Mouse (Mus musculus): ENCODE results near the gene Sez6. TPM values are rescaled to one million over a fixed set of nuclear protein-coding genes. Genes with fewer than 3 reads are reported as not detected.

The Sez6 gene
- total RNA-seq, 1 experiment from 2014 or later = not detected

DNA sequence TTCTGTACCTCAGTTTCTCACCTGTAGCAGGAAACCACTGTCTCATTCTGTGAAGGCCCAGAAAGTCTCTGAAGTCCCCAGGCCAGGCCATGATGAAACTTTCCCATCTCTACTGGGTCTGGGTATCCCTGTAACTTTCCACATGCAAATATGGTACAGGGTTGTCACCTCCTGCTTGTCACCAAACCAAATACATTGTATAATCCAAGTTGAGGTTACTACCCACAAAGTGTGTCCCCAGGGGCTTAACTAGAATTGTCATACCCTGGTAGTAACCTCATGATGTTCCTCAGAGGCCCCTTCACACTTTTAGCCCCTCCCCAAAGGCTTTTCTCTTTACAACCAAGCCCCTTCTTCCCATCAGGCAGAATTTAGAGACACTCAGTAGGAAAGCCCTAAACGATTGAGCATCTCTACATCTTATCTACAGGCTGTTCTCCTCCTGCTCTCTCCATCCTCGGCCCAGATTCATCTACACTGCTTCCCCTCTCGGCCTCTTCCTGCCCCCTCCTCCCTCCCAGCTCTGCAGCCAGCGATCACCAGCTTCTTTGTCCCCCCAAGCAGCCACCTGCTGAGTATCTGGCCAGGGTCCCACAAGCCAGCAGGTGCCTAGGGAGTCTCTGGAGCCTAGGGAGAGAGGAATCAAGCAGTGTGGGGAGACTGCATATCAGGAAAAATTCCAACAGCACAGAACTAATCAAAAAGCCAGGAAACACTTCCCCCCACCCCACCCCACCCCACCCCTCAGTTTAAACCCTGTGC lies 7.2 kb downstream of the Sez6 start:
- no peak for ATAC-seq (replicated peaks; ENCODE audit: low read depth, poor library complexity, severe bottlenecking)

GRCm38 (mm10) chr11:77942230-77942629 lies 11.6 kb downstream of the Sez6 start:
- no peak for ATAC-seq (replicated peaks; ENCODE audit: low read depth, poor library complexity, severe bottlenecking)

GRCm38 (mm10) chr11:77947860-77948259 lies 17.3 kb downstream of the Sez6 start:
- no peak for ATAC-seq (replicated peaks; ENCODE audit: low read depth, poor library complexity, severe bottlenecking)

- ATAC-seq (replicated peaks; ENCODE audit: low read depth, poor library complexity, severe bottlenecking) = no peak
Measured at GRCm38 (mm10) chr11:77950125-77950685, 19.6 kb downstream of the Sez6 start.

- ATAC-seq (replicated peaks; ENCODE audit: low read depth, poor library complexity, severe bottlenecking) = no peak
Measured at GRCm38 (mm10) chr11:77950797-77951228, 20.2 kb downstream of the Sez6 start.

DNA sequence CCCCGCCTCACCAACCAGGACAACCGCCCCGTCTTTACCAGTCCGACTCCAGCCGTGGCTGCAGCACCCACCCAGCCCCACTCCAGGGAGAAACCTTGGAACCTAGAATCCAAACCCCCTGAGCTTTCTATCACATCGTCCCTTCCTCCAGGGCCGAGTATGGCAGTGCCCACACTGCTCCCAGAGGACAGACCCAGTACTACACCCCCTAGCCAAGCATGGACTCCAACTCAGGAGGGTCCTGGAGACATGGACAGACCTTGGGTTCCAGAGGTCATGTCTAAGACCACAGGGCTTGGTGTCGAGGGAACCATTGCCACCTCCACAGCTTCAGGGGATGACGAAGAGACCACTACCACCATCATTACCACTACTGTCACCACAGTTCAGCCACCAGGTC lies 23.1 kb downstream of the Sez6 start:
- peak; percentile 73 for ATAC-seq (replicated peaks; ENCODE audit: low read depth, poor library complexity, severe bottlenecking)

DNA sequence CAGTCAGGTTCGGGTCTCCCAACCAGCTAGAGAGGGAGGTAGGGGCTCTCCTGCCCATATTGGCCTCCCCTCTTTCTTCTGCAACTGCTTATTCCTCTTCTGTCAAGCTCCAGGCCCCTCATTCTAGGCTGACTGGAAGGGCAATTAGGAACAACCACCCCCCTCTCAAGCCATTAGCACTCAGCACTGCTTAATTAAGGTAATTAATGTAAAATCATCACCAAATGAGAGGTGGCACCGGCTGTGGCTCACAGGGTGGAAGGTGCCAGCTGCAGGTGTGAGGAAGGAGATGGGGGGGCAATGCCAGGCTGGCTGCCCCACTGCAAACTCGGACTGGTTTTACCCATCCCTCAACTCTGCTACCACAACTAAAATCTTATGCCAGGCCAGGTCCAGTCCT lies 25.8 kb downstream of the Sez6 start:
- ATAC-seq (replicated peaks; ENCODE audit: low read depth, poor library complexity, severe bottlenecking) = no peak

DNA sequence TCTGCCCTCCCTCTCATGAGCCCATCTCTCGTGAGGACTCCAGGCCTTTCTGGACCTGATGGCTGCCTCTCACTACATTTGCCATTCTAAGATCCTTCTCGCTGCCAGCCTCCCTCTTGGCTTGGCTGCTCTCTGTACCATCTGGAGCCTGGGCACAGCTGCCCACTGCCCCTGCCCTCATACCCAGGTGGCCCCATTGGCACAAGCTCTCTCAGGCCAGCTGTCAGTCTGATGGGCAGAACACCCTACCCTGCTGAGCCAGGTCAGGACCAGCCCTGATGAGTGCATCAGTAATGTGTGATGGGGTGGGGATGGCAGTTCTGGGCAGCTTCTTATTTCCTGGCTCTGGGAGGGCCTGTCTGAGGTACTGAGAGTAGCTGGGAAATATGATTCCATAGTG lies 27.7 kb downstream of the Sez6 start:
- no peak for ATAC-seq (replicated peaks; ENCODE audit: low read depth, poor library complexity, severe bottlenecking)

DNA sequence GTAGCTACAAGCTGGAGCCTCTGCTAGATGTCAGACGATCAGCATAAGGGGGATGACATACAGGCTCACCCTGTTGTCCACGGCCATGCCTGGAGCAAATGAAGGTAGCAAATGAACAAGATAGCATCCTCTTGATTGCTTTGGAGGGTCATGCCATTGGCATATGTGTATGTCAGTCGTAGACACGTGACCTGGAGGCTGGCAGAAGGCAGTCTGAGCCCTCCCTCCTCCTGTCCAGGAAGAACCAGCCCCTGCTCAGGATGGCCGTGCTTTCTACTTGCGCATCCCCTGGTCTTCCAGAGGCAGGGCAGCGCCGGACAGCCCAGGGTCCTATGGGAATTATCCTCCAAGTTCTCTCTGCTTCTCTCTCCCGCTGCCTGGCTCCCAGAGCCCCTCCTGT lies 28.3 kb downstream of the Sez6 start:
- no peak for ATAC-seq (replicated peaks; ENCODE audit: low read depth, poor library complexity, severe bottlenecking)

DNA sequence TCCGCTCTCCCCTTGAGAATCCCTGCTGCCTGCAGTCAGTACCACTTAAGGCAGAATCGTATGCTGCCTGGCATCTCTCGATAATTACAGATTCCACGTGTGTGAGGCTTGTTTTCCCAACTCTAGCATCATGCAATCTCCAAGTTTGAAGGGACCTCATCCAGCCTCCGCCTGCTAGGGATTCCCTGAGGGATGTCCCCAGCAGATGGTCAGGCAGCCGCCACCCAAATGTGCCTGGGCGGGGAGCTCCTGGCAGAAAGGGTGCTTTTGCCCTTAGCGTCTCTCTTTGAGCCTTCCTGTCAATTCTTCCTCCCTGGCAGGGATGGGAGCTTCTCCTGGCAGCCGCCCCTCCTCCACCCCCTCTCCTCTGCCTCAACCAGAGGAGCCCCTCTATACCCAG lies 29.6 kb downstream of the Sez6 start:
- ATAC-seq (replicated peaks; ENCODE audit: low read depth, poor library complexity, severe bottlenecking) = no peak

GRCm38 (mm10) chr11:77960898-77961297 lies 30.3 kb downstream of the Sez6 start:
- no peak for ATAC-seq (replicated peaks; ENCODE audit: low read depth, poor library complexity, severe bottlenecking)

DNA sequence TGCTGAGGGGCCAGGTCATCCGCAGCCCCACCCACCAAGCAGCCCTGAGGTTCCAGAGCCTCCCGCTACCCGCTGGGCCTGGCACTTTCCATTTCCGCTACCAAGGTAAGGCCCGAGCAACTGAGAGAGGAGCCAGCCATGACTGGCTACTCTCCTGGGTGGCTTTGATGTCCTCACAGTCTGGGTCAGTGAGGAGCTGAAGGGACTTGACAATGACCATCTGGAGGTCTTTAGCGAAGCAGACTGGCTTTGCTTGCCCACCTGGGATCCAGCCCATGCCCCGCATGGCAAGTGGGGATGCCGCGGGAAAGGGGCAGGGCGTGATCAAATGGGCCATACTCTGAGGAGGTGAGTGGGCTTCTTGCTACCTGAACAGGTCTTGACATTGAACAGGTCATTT lies 32.3 kb downstream of the Sez6 start:
- no peak for ATAC-seq (replicated peaks; ENCODE audit: low read depth, poor library complexity, severe bottlenecking)

DNA sequence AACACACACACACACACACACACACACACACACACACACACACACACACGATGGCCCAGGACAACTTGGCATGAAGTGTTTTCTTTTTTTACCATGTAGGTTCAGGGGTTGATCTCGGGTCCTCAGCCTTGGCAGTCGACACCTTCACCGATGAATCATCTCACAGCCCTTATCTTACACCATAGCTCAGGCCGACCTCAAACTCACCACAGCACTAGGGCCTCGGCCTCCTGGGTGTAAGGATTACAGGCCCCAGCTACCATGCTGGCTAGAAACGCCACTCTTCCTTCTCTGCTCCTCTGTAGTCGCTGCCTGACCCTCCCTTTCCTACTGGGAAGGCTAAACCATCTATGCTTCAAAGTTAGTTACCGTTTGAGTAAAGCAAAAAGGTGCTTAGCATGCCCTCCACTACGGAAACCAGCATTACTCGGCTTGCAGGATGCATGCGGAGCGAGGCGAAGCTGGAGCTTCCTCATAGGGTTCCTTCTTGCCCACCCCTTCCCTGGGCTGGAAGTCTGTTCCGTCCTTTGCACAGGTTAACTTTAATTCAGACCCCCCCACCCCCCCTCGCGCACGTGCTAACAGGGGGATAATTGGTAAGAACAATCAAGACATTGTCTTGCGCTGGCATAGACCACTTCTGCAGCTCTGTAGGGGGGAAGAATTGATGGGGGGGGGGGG lies 34.0 kb downstream of the Sez6 start:
- peak; percentile 87 for ATAC-seq (replicated peaks; ENCODE audit: low read depth, poor library complexity, severe bottlenecking)

DNA sequence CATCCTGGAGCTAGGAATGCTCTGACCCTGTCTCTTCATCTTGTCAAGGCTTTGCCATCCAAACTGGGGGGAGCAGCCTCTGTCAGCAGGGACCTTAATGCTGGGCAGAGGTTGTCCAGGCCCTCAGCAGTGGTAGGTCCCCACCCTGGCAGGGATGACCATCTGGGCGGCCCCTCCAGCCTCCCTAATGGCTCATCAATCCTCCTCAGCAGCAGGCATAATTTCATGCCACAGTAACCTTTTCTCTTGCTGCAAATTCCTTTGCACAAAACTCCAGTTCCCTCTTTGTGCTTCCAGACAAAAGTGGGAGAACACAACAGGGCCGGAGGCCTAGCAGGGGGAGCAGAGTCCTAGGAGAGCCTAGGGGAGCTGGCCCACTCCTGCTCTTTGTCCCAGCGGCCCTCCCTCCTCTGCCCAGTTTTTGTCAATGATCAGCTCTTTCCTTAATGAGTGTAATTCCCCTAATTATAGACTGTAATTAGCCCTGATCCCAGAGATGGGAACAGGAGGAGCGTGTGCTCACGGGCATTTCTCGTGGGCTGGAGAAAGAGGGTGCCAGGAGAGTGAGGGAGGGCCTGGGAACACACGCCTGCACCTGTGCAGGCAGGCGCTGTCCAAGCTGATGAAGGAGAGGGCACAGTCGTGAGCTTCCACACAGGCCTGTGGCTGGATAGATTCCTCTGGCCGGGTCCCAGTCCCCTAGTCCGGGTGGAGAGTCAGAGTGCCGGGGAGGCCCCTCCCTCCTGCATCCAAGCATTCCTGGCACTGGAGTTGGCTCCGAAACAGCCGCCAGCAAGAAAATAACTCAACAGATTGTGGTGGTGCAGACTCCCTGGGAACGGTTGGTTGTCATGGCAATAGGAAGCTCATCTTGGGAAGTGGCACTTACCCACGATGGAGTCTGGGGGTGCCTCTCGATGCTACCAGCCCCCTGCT lies 34.8 kb downstream of the Sez6 start:
- no peak for ATAC-seq (replicated peaks; ENCODE audit: low read depth, poor library complexity, severe bottlenecking)

GRCm38 (mm10) chr11:77966037-77966391 lies 35.4 kb downstream of the Sez6 start:
- no peak for ATAC-seq (replicated peaks; ENCODE audit: low read depth, poor library complexity, severe bottlenecking)

GRCm38 (mm10) chr11:77967114-77967513 lies 36.5 kb downstream of the Sez6 start:
- ATAC-seq (replicated peaks; ENCODE audit: low read depth, poor library complexity, severe bottlenecking) = peak; percentile 63

- ATAC-seq (replicated peaks; ENCODE audit: low read depth, poor library complexity, severe bottlenecking) = no peak
Measured at GRCm38 (mm10) chr11:77968786-77969185, 38.2 kb downstream of the Sez6 start.

DNA sequence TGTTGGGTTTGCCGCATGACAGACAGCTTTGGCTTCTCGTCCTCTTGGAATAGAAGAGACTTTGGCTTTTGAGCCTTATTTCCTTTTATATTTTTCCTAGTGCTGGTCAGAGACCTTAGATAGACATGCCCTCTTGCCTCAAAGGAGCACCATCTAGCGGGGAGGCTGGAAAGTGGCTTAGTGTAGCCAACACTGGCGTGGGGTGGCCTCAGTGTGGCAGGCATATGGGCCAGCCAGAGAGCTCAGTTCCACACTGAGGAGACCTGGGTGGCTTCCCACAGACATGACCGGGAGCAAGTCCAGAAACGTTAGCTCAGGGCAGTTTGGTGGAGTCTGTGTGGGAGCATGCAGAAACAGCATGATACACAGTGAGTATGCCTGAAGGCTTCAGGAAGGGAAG lies 40.1 kb downstream of the Sez6 start:
- no peak for ATAC-seq (replicated peaks; ENCODE audit: low read depth, poor library complexity, severe bottlenecking)

GRCm38 (mm10) chr11:77973520-77973919 lies 42.9 kb downstream of the Sez6 start:
- ATAC-seq (replicated peaks; ENCODE audit: low read depth, poor library complexity, severe bottlenecking) = no peak

- ATAC-seq (replicated peaks; ENCODE audit: low read depth, poor library complexity, severe bottlenecking) = no peak
Measured at GRCm38 (mm10) chr11:77974325-77974724, 43.7 kb downstream of the Sez6 start.
